Mouse (Mus musculus) lung, postnatal 10 days (tissue): ENCODE data around the gene Adamts16.
"Not testable (repeated sequence)": the region's sequence is repeated elsewhere in the genome, so short reads cannot be mapped to it uniquely, and the experiment has no call there.

Source experiments
- DNase-seq: peaks from one replicate; pipeline ENCODE4 v3.0.0; 2021

Adamts16 gene

DNA sequence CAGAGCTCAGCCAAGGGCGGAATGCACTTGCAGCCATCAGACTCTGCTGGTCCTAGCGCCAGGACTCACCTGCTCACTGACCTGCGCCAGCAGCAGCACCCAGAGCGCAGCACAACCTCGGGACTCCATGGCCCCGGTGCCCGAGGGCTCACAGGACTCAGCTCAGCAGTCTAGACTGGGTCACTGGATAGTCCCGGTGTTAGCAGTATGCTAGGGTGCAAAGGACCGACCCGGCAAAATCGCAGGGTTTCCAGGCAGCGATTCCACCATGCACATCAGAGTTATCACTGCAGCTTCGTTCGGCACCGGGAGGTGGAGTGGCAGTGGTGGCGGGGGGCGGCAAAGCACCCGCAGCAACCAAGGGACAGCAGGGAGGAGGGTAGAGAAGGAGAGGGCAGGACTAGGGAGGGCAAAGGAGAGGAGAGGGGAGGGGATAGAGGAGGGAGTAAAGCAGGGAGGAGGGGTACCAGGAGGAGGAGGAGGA lies at the start of gene Adamts16:
Gene Adamts16 (minus strand): TSS at position 391 of the 484 bp plus-strand sequence.
- no peak for DNase-seq

GRCm38 (mm10) chr13:70887136-70887535 lies 45.5 kb upstream of the Adamts16 start:
- DNase-seq = no peak

DNA sequence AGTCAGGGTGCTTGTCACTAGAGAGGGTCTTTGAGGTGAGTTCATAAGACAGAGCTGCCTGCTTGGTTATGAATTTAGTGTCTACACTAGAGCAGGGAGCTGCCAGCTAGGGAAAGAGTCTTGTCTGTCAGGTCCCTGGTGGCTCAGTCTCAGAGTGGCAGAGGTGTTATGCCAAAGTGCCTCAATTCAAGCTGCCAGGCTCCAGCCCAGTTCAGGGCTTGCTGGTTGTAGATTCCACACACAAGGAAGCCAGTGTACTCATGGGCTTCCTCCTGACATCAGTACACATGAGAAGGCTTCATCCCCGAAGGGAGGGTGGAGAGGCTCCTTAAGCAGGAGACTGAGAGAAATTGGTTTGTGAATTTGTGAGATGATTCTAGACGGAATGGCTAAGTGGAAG lies 43.4 kb upstream of the Adamts16 start:
- no peak for DNase-seq

DNA sequence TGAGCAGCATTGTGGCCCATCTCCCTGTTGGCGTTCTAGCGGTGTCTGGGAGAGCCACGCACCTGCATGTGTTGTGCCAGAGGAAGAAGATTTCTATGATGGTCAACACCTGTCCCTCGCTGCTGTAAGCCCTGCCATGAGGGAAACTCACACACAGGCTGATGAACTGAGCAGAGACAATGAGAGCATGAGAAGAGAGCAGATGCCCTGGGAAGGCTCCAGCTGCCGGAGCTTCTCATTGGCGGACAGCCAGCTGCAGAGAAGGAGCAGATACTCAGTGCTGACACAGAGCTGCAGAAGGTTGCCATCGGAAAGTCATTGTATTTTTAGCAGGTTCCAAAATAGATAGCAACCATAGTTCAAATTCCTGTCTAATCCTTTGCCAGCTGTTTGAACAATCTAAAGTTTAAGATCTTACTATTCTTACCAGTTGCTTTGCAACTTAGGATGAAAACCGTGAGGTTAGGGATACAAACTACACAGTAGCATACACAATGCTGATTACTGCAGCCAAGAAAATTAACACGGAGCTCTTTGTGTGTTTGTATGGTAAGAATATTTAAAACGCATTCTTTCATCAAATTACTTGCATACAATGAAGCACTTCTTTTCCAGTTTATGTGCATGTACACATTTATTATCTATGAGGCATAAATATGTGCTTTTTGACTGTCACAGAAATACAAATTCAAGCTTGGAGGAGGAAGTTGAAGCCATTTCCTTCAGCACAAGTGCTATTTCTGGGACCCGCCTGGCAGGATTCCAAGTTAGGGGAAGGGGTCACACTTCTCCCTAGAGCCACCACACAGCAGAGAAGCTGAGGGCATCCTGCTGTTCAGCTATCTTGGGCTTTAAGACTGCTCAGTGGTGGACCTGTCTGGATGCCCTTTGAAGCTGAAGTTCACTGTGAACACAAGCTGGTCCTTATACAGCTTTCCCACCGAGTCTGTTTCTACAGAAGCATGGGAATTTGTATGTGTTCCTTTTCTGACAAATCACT lies 42.6 kb upstream of the Adamts16 start:
- DNase-seq = peak; percentile 52

GRCm38 (mm10) chr13:70879971-70880370 lies 38.4 kb upstream of the Adamts16 start:
- not testable (repeated sequence) for DNase-seq

- no peak for DNase-seq
These were observed 35.9 kb upstream of the Adamts16 start for GRCm38 (mm10) chr13:70877550-70877913.

- no peak for DNase-seq
These were observed 35.3 kb upstream of the Adamts16 start for GRCm38 (mm10) chr13:70876648-70877549.

GRCm38 (mm10) chr13:70875411-70875949 lies 33.9 kb upstream of the Adamts16 start:
- no peak for DNase-seq

- DNase-seq = no peak
These were observed 33.1 kb upstream of the Adamts16 start for GRCm38 (mm10) chr13:70874741-70875140.

DNA sequence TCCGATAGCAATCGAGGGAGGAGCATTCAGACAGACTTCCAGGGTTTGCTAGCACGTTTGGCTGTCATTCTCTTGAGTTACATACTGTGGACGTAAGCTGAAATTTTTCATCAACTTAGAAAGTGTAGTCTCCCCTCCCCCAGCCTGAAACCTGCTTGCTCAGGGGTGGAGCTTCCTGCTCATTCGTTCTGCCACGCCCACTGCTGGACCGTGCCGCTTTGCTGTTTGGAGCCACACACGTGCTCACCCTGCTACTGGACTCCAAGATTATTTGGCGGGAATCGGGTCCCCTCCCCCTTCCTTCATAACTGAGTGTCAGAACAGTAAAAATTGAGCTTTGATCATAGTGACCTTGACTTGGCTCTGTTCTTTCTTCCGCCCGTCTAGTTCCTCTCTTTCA lies 32.2 kb upstream of the Adamts16 start:
- peak; percentile 8 for DNase-seq

GRCm38 (mm10) chr13:70871049-70871448 lies 29.4 kb upstream of the Adamts16 start:
- no peak for DNase-seq

DNA sequence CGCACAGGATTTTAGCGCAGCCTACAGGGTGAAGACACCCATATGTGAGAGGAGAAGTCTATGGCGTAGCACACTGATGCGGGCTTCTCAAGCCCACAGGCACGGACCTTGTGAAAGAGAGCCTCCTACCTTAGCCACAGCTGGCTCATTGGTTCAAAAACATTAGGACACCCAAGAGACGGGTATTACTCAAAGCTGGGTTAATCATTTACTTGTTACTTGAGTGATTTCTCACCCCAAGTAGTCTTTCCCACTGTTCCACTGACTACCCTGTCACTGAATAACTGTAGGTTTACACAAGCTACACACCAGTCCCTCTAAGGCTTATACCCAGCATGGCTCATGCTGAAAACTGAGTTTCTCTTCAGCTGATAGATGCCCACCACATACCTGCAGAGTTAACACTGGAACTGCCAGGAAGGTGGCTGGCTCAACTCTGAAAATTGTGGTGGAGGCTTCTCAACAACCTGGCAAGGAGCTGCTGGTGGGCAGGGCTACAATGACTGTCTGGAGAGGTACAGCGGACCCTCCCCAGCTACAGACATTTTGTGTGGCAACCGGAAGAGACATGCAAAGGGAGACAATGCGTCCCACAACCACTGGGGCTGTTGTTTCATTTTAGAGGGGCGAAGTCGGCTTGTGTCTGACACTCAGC lies 25.5 kb upstream of the Adamts16 start:
- DNase-seq = no peak

DNA sequence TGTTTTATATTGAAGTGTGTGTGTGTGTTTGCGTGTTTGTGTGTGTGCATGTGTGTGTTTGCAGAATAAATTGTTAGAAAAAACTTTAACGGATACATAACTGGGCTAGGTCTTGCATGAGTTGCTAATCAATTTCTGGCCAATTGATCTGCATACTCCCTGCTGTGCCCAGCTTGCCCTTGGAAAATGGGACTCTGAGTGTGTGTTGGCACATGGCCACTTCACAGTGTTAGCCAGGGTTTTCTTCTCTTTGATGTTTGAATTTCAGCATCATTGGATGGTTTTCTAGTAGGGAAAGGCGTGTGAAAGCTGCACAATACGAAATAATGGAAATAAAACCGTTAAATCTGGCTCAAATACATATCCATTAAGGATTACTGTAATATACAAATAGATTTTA lies 24.3 kb upstream of the Adamts16 start:
- no peak for DNase-seq

- no peak for DNase-seq
These were observed 20.7 kb upstream of the Adamts16 start for GRCm38 (mm10) chr13:70862162-70862908.

GRCm38 (mm10) chr13:70853601-70854000 lies 12.0 kb upstream of the Adamts16 start:
- no peak for DNase-seq

GRCm38 (mm10) chr13:70846933-70847332 lies 5.3 kb upstream of the Adamts16 start:
- DNase-seq = no peak

- no peak for DNase-seq
These were observed 3.9 kb upstream of the Adamts16 start for GRCm38 (mm10) chr13:70845526-70845925.

DNA sequence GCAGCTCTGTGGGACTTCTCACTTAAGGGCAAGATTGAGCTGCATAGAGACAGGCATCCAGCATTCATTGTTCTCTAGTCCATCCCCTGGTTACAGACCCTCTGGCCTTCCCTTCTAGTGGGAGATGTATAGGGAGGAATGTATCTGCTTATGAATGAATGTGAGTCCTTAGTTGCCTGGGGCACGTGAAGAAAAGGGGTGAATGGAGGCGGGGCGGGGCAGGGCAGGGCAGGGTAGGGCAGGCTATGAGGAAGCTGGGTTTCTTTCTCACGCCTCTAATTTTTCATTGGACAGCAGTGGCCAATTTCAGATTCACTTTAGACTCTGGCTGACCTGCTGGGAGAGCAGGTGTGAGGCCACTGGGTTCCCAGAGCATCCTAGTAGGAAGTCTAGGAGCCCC lies 515 bp upstream of the Adamts16 start:
- no peak for DNase-seq

GRCm38 (mm10) chr13:70840161-70840560 lies 1.4 kb downstream of the Adamts16 start:
- peak; percentile 69 for DNase-seq

DNA sequence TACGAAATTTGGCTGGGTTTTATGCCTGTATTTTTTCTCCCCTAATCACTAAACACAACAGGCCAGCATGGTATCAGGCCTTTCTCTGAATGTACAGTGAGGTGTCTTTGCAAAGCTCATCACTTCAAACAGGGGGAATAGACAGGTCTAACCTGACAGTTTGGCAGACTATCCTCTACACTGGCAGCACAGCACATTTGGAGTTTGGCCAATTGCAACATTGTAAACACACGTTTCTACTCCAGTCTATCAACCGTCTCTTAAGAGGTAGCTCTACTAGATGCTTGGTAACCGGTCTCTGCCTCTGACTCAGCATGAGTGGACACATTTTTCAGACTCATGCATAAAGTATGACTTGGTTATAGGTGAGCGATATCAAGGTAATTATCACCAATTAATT lies 4.0 kb downstream of the Adamts16 start:
- DNase-seq = no peak

GRCm38 (mm10) chr13:70836246-70836645 lies 5.4 kb downstream of the Adamts16 start:
- DNase-seq = no peak
